Mouse (Mus musculus): ENCODE results near the gene Apom.

DNA sequence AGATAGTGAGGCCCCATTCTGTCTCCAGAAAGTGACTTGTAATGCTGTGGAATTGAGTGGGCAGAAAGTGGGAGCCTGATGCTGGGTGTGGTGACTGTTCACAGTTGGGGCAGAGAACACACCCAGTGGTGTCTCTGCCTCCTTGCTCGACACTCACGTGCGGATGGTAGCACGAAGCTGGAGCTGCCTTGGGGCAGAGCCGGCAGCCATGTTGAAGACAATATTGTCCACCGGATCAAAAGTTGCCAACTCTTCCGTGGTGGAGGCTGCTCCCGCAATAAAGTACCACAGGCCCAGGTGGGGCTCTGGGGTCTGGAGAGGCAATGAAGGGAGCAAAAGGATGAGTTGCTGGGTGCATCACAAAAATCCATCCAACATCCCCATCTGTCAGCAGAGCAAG is 812 bp downstream of the Apom start:
- TF ChIP-seq CTCF (IDR thresholded peaks at IDR 0.05; ENCODE audit: extremely low read depth, insufficient read length, insufficient replicate concordance, low read depth, low read length) (no peak), POLR2A (IDR thresholded peaks at IDR 0.05; ENCODE audit: low read depth, low read length) (no peak)
